8 mouse cellular contexts compared by ENCODE assay signal in the genomic region with DNA sequence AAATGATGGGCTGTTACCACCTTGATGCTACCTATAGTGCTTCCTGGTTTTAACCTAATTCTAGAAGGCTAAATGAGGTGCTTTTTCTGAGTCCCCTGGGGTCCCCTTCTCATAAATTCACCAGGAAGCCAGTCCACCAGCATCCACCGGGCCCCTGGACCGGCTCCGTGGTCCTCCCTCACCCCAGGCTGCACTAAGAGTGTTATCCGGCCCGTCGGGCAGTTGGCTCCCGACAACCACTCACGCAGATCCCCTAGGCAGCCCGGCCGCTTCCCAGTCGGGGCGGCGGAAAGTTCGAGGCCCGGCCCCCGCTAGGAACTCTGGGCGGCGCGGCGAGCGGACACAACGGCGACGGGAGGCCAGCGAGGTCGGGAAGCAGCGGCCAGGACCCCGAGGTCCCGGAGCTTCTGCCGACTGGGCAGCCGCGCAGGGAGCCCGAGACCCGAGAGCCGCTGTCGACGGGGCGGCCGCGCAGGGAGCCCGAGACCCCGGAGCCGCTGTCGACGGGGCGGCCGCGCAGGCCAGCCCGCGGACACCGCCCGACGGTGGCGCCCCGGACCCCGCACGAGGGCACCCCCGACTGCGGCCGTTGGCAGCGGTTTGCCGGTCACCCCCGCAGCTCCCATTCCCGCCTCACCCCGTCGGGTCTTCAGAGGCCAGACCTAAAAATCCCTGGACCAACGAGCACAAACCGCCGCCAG. TPM values are rescaled to one million over a fixed set of nuclear protein-coding genes. Genes with fewer than 3 reads are reported as not detected.
A peak's percentile ranks its signal among the peaks of the same experiment; 100 is the strongest.
DNase-seq lines count a peak whose midpoint lies in the region; ATAC-seq and TF ChIP-seq lines count a peak whose summit lies in the region.

No protein-coding gene starts in this region.

- H3K27ac ChIP-seq in lung, embryonic 15.5 days: no peak overlapping the region
- no peak overlapping the region for H3K27ac ChIP-seq in intestine, postnatal 0 days (ENCODE audit: low read depth, low read length)
- no peak overlapping the region for H3K27ac ChIP-seq in neural tube, embryonic 13.5 days (replicated peaks)

- H3K4me1 ChIP-seq in lung, embryonic 15.5 days: peaks cover 2% of the 10 kb centered on the region; the same call in 1 of the 2 replicates
- 0 out of 2 replicates have a peak, but pooled peaks cover 7% of the 10 kb centered on the region for H3K4me1 ChIP-seq in intestine, postnatal 0 days (replicated peaks; ENCODE audit: control insufficient read depth, insufficient read depth, low read length)
- H3K4me1 ChIP-seq in neural tube, embryonic 13.5 days (replicated peaks): peaks cover 10% of the 10 kb centered on the region

- peak; percentile 28; the same call in 1 of the 2 replicates for ATAC-seq in lung, embryonic 15.5 days (ENCODE audit: borderline replicate concordance, extremely low read depth, low FRiP score, low TSS enrichment)
- peak; percentile 41 for ATAC-seq in intestine, postnatal 0 days
- peak; percentile 57 for ATAC-seq in neural tube, embryonic 13.5 days (ENCODE audit: low read depth)

- H3K36me3 ChIP-seq in lung, embryonic 15.5 days: no peaks in the 10 kb centered on the region
- no peaks in the 10 kb centered on the region for H3K36me3 ChIP-seq in intestine, postnatal 0 days (ENCODE audit: control insufficient read depth, insufficient read depth)
- no peaks in the 10 kb centered on the region for H3K36me3 ChIP-seq in neural tube, embryonic 13.5 days

- H3K27me3 ChIP-seq in lung, embryonic 15.5 days: peaks cover 27% of the 10 kb centered on the region
- H3K27me3 ChIP-seq in intestine, postnatal 0 days (replicated peaks; ENCODE audit: control insufficient read depth, insufficient read depth, low read length): peaks cover 16% of the 10 kb centered on the region
- H3K27me3 ChIP-seq in neural tube, embryonic 13.5 days: peaks cover 27% of the 10 kb centered on the region

- 17% methylated on average over 69 of the region's 69 CpGs for WGBS in lung, embryonic 15.5 days
- WGBS in intestine, postnatal 0 days: 30% methylated on average over 64 of the region's 69 CpGs
- WGBS in neural tube, embryonic 13.5 days: 22% methylated on average over 57 of the region's 69 CpGs

- no peaks in the 10 kb centered on the region for H3K9me3 ChIP-seq in lung, embryonic 15.5 days
- H3K9me3 ChIP-seq in intestine, postnatal 0 days (ENCODE audit: control insufficient read depth): no peaks in the 10 kb centered on the region
- H3K9me3 ChIP-seq in neural tube, embryonic 13.5 days: no peaks in the 10 kb centered on the region

- peak overlapping the region; percentile 42 for H3K4me3 ChIP-seq in lung, embryonic 15.5 days
- peak overlapping the region; percentile 37 for H3K4me3 ChIP-seq in intestine, postnatal 0 days (ENCODE audit: low read depth, low read length)
- peak overlapping the region; percentile 42 for H3K4me3 ChIP-seq in neural tube, embryonic 13.5 days

- no peak for TF ChIP-seq CTCF in intestine, postnatal 0 days (IDR thresholded peaks at IDR 0.05; ENCODE audit: low read depth)

- peak overlapping the region; percentile 65 for H3K4me2 ChIP-seq in lung, embryonic 15.5 days
- H3K4me2 ChIP-seq in intestine, postnatal 0 days (replicated peaks; ENCODE audit: low read depth): peak overlapping the region; percentile 60
- peak overlapping the region; percentile 60 for H3K4me2 ChIP-seq in neural tube, embryonic 13.5 days

- peak overlapping the region; percentile 32 for H3K9ac ChIP-seq in lung, embryonic 15.5 days
- peak overlapping the region; percentile 22; the same call in 1 of the 2 replicates for H3K9ac ChIP-seq in intestine, postnatal 0 days (ENCODE audit: low read depth, low read length)
- peak overlapping the region; percentile 41 for H3K9ac ChIP-seq in neural tube, embryonic 13.5 days

- DNase-seq in adrenal gland, postnatal 25 days: peak; percentile 2
- DNase-seq in adrenal gland, postnatal 36 days: no peak
- no peak for DNase-seq in lung, adult 18-20 months
- DNase-seq in right cerebral cortex, adult 18-20 months: no peak
- no peak for DNase-seq in urinary bladder, postnatal 36 days (ENCODE audit: low spot score in 2 of 2)

RNA-seq across cellular contexts. Expression of a gene that starts 0.5 kb away (rescaled TPM):
- 1.4 and 1.6 TPM in 2 replicates for total RNA-seq in adrenal gland, postnatal 25 days (2021)
- total RNA-seq in adrenal gland, postnatal 36 days (2021): under 1 TPM; 0.36 to 0.76 TPM
- 11.1 and 12.6 TPM in 2 replicates for polyA plus RNA-seq in lung, embryonic 15.5 days (2015; fragmentation: Nextera tagmentation; extraction: Ambion mirVana)
- 3.3 and 3.5 TPM in 2 replicates for polyA plus RNA-seq in intestine, postnatal 0 days (2015; fragmentation: Nextera tagmentation; extraction: Ambion mirVana)
- 1.9 TPM in 2 replicates for polyA plus RNA-seq in neural tube, embryonic 13.5 days (2015; fragmentation: Nextera tagmentation; extraction: Ambion mirVana)

RNA-seq across cellular contexts. Expression of a gene that starts 28.0 kb away (rescaled TPM):
- 0.06 TPM in 1 of 2 replicates, not detected in the other for total RNA-seq in adrenal gland, postnatal 25 days (2021)
- under 1 TPM in 1 of 2 experiments, not detected in 1; 0.07 TPM for total RNA-seq in adrenal gland, postnatal 36 days (2021)
- polyA plus RNA-seq in lung, embryonic 15.5 days (2015; fragmentation: Nextera tagmentation; extraction: Ambion mirVana): 0.55 and 0.57 TPM in 2 replicates
- polyA plus RNA-seq in intestine, postnatal 0 days (2015; fragmentation: Nextera tagmentation; extraction: Ambion mirVana): 29.5 and 30.4 TPM in 2 replicates
- 0.13 and 0.14 TPM in 2 replicates for polyA plus RNA-seq in neural tube, embryonic 13.5 days (2015; fragmentation: Nextera tagmentation; extraction: Ambion mirVana)

Comparison
In these comparisons a context has a peak if more than half of its experiments do, and no peak if none do; other contexts are left out.
1. RNA of a gene that starts 28.0 kb away (polyA plus RNA-seq): 29.5 to 30.4 TPM in intestine, postnatal 0 days; 0.55 to 0.57 TPM in lung, embryonic 15.5 days and 0.13 to 0.14 TPM in neural tube, embryonic 13.5 days; every median in the first group is over 10 times any median in the second.
2. Peak in every context shown above with its lines, with median percentiles within 50 percentile points of each other: ATAC-seq, H3K4me2 ChIP-seq, H3K4me3 ChIP-seq and H3K9ac ChIP-seq.